Mouse (Mus musculus) kidney, adult 11 months (tissue): ENCODE data around the gene Gxylt2.

Source experiments
- DNase-seq: peaks from one replicate; pipeline ENCODE4 v3.0.0; 2022

Gene Gxylt2

GRCm38 (mm10) chr6:100716152-100716551 is 11.6 kb downstream of the Gxylt2 start:
- DNase-seq, result no peak

DNA sequence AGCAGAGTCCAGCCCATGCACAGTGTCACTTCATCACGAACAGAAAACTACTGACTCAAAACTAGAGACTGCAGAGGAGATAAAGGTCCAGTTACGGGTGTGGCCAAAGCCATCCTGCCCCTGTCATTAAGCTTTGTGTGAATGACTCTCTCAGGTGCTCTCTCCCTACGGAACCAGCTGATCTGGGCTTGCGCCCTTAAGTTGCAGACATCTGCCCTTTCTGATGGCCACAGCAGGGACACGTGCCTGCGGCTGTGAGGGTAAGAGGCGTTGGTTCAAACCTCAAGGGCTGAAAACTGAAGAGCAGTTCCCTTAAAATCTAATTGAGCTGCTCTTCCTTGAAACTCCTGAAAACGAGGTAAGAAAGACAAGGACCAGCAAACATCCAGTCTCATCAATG is 12.3 kb downstream of the Gxylt2 start:
- DNase-seq, result no peak

DNA sequence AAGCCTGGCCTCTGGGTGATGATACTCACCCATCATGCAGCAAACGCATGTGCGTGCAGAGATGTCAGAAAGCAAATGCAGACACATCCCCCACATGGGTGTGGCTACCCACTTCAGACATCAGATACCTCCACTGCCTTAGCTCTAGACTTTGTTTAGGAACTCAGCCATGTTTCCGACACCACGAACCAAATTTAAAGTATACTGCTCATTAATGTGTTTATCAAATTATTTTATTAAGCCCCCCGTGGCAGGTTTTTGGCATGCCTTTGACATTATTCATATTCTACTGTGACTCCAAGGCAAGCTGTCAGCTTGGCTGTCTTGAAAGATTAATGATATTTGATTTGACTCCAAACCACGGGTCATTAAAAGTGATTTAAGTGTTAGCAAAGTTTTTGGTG is 15.6 kb downstream of the Gxylt2 start:
- DNase-seq, result no peak

DNA sequence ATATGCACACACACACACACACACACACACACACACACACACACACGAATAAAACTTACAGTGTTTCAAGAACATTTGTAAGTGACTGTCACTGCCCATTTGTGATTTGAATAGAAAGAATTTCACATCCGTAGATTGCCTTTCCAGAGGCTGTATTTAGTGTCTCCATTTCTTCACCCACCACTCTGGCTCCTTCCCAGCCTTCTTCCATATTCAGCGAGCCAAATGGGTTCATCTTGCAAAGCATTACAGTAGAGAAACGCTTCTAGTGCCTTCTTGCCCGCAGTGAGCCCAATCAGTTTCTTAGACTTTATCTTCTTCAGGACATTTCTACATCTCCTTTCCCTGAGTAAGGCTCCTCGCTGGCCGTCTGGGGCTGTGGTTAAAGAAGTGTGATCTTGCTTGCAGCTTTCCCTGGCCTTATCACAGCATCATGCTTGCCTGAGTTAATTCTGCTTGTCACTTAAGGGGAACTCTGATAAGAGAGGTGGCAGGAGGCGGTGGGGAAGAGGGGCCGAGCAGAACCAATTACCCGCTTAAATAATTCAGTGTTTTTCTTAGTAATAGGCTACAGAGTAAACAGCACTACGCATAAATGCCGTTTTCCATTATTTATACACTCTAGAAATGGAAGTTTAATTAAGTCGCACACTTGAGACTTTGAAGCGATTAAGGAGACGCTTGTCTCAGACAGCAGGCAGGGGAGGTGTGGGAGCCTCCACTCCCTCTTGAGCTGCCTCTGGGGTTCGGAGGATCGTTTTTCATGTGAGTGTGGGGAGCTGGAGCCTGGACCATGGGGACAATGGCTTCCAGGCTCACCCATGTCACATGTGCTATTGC is 16.6 kb downstream of the Gxylt2 start:
- no peak for DNase-seq

DNA sequence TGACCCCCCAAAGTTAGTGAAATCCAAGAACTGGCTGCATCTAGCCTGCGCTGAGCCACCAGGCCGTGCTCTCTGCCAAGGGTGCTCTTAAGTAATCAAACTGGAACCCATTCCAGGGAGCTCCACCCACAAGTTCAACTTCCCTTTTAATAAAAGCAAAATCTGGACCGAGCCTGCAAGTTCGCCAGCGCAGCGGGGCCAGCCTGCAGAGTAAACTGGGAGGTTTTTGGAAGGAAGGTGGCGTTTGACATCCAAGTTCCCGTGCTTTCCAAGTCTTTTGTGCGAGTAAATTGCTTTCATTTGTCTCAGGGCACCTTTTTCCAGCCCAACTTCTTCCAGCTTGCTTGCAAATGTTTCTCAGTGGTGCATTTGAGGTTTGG is 27.5 kb downstream of the Gxylt2 start:
- peak; percentile 7 for DNase-seq

DNA sequence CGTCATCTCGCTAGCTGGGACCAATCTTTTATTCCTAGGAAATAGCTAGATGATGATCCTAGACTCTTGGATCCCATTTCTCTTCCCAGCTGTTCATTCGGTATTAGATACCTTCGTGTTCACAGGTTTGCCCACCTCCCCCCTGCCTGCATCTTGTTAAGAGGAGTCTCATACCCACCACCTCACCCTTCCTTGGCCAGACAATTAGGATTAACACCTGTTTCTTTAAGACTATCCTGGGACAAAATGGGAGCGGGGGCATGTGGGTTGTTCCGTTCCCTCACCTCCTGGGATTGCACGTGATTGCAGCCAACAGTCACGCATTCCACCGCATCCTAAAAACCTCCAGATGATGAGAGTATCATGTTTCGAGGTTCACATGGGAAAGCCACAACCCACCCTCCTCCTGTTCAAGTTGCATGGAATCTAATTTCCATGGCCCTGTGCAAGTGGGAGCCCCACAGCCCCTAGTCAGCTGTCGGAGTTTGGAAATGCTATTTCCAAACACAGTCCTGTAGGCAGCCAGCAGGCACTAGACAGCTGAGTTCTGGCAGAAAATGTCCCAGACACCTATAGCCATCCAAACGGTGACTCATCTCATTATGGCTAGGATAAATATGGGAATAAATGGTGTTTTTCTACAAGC is 28.0 kb downstream of the Gxylt2 start:
- DNase-seq, result no peak

DNA sequence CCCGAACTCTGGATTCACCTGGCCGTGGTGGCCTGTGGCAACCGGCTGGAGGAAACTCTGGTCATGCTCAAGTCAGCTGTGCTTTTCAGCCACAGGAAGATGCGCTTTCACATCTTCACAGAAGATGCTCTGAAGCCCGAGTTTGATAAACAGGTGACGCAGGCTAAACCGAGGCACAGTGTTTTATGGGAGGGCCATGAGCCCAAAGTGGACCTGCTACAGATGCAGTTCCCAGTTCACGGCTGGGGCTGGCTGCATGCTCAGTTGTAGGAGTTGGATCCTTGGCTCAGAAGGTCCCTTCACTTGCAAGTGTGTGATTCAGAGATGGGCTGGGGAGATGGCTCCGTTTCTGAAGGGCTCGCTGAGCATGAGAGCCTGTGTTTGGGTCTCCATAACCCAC is 28.7 kb downstream of the Gxylt2 start:
- DNase-seq, result no peak

DNA sequence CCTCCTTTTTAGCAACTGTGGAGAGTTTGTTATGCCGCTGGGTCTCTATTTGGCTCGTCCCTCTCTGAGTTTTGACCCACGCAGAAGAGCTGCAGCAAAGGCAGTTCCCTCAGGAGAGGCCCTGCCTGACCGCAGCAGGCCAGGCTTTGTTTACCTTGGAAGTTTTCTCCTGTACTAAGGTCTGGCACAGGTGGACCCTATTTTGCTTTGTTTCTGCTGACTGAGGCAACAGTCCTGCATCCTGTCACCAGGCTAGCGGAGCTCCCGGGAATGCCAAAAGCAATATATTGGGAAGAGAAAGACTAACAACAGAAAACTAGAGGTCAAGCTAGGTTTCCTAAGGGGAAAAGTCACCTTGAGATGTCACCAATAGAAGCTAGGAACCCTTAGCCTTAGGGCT is 29.8 kb downstream of the Gxylt2 start:
- DNase-seq, result no peak

DNA sequence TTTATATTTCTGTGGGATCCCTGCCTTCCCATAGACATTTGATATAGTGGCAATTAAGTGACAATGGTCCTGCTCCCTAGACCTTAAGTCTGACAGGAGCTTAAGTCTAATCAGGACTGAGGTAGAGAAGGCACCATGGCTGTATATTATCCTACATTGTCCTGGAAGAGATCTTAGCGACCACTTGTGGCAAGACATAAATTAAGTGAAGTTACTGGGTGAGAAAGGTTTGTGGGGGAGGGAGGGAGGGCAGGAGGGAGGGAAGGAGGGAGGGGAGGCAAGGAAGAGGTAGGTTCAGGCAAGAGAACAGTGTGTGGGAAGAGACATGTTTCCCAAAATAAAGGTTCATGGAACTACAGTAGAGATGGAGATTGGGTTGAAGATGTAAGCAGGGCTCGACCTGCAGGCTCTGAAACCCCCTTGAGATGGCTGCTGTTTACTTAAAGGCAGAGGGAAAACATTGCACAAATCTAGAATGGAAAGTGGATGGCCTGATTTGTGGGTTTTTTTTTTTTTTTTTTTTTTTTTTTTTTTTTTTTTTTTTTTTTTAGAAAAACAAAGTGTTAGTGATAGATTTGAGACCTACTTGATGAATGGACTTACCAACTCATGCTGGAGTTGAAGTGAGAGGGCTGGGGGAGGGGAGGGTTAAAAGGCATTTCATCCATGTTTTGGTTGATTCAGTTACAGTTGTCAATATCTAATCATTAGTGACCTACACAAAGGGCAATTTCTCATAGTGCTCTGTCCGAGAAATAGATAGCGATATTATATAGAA is 54.1 kb downstream of the Gxylt2 start:
- DNase-seq, result no peak

DNA sequence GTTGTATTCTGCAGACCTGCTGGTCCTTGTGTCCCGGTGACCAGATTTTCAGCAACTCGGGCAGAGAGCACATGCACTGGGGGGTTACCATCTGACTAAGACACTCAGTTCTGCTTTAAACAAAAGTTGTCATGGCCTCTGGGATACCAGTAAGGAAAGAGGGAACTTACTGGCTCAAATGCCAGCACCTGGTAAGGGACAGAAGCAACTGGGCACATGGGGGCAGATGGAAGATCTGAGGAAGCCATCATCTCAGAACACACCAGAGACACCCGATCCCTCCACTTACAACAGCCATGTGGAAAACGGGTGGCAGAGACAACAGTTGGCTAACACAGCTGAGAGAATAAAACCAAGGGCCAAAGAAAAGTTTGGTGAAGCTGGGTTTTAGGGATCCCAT is 63.2 kb downstream of the Gxylt2 start:
- no peak for DNase-seq

DNA sequence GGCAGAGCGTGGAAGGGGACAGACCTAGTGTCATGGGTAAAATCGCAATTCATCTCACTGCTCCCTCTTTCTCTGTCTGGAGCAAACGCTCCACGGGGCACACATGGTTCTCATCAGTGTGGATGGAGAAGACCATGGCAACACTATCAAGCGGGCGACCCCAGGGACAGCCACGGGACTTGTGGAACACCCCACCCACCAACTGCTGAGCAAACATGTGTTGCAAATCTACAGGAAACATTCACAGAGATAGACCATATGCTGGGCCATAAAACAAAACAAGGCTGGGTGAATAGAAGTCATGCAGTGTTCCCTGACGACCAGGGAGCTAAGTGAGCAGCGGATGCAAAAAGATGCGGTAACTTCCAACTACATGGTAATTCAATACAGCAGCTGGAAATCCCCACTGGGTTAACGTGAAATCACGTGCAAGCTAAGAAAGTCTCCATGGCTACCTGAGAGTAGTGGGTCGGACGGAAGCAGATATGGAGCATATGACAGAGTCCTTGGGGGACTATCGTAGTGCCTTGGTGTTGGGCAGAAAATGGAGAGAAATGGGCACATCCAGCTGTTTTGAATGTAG is 71.5 kb downstream of the Gxylt2 start:
- no peak for DNase-seq

DNA sequence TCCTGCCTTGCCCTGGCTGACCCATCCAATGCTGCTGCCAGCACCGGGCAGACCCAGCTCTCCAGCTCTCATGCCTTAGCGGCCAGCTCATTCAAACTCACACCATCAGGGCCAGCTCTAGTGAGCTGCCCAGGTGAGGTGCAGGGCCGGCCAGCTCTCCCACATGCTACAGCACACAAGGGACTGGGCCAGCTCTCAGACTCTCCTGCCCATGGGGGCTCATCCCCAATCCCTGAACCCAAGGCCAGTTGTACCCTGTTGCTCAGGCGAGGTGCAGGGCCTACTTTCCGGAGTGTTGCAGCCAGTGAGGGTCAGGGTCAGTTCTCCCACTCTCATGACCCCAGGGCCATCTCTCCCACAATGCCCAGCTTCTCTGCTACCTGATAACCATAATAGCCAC is 74.1 kb downstream of the Gxylt2 start:
- DNase-seq, result no peak

- no peak for DNase-seq
Measured at GRCm38 (mm10) chr6:100780421-100780820, 75.9 kb downstream of the Gxylt2 start.

GRCm38 (mm10) chr6:100781644-100782043 is 77.1 kb downstream of the Gxylt2 start:
- peak; percentile 12 for DNase-seq

DNA sequence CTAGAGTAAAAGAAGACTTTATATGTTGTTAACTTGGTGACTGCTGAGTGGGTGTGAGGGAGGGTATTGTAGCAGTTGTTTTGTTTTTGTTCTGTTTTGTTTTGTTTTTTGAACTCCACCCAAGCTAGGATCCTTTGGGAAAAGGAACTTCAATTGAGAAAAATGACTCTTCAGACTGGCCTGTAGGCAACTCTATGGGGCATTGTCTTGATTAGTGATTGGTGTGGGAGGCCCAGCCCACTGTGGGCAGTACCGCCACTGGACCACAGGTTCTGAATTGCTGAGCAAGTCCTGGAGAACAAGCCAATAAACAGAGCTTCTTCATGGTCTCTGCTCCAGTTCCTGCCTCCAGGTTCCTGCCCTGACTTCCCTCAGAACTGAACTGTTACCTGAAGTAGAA is 83.2 kb downstream of the Gxylt2 start:
- no peak for DNase-seq

DNA sequence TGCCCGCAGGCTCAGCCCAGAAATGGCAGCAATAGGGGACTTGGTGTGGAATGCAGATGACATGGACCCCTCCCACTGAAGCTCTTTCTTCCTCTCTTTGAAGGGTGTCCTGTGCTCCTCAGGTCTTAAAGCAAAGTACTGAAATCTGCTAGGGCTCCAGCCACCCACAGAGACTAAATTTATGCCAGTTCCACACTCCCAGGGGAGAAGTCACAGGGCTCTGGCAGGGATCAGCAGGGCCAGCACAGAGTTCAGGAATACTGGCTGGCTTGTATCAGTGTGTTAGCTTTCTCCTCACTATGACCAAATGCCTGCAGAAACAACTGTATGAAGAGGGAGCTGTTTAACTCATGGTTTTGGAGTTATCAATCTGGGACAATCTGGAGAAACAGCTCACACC is 84.6 kb downstream of the Gxylt2 start:
- no peak for DNase-seq

GRCm38 (mm10) chr6:100792055-100792659 is 87.6 kb downstream of the Gxylt2 start:
- DNase-seq, result no peak

- DNase-seq, result no peak
Measured at GRCm38 (mm10) chr6:100792973-100793769, 88.6 kb downstream of the Gxylt2 start.

GRCm38 (mm10) chr6:100795797-100796196 is 91.3 kb downstream of the Gxylt2 start:
- peak; percentile 44 for DNase-seq

DNA sequence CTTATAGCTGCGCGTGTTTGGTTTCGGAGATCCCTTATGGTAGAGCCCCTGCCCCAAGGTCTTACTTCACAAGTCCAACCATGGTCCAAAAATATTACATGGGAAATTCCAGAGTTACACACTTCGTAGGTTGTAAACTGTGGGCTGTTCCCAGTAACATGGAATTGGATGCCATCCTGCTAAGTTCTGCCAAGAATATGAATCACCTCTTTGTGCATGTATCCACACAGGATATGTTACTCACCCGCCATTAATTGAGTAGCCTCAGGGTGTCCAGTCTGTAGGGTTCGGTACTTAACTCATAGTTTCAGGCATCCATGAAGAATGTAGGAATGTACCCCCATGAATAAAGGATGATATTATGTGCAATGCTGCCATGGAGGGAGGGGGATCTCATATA is 94.8 kb downstream of the Gxylt2 start:
- DNase-seq, result no peak

DNA sequence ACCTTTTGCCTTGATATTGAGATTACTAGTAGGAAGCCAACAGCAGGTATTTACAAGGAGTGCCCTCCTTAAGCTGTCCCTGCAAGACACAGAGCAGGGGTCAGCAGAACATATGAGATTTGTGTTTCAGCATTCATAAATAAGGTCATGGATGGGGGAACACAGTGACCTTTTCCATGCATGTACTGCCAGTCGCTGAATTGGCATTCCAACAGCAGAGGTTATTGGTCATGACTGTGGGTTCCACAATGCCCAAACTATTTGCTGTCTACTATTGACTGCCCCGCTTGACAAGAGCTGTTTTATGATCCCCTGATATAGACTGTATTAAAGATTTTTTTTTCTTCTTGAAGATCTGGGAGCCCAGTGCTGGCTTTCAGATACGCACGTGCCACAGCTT is 95.2 kb downstream of the Gxylt2 start:
- DNase-seq, result no peak

GRCm38 (mm10) chr6:100800497-100800955 is 96.0 kb downstream of the Gxylt2 start:
- peak; percentile 11 for DNase-seq
